Mouse (Mus musculus) liver, adult 2 months (tissue): ENCODE results near the gene Rab26. TPM values are rescaled to one million over a fixed set of nuclear protein-coding genes. Genes with fewer than 3 reads are reported as not detected.

Experiments used
- DNase-seq: peaks from one replicate; pipeline ENCODE4 v3.0.0-alpha.2; 2011; ENCODE audit warnings: low read depth, low spot score; ENCODE audit errors: extremely low read depth
- H3K27ac ChIP-seq: fragments of 200-500 bp; replicated peaks from 2 replicates; pipeline ENCODE4 v1.5.1; 2012; ENCODE audit warnings: low read depth, mild to moderate bottlenecking, control low read depth, inconsistent platforms, low read length; ENCODE audit not compliant: insufficient read depth
- H3K27me3 ChIP-seq: fragments of 200-500 bp; 2 replicates; pipeline ENCODE4 v1.6.1; 2012; ENCODE audit warnings: mild to moderate bottlenecking, moderate library complexity, low read length, inconsistent platforms; ENCODE audit not compliant: control insufficient read depth, insufficient read depth
- H3K36me3 ChIP-seq: fragments of 200-500 bp; 2 replicates; pipeline ENCODE4 v1.6.1; 2012; ENCODE audit warnings: low read length, inconsistent platforms; ENCODE audit not compliant: control insufficient read depth, insufficient read depth
- H3K4me1 ChIP-seq: fragments of 200-500 bp; 2 replicates; pipeline ENCODE4 v1.6.1; 2011; ENCODE audit warnings: low read length; ENCODE audit not compliant: control insufficient read depth, insufficient read depth
- H3K4me3 ChIP-seq: fragments of 200-500 bp; 2 replicates; pipeline ENCODE4 v1.5.1; 2011; ENCODE audit warnings: low read depth, mild to moderate bottlenecking, control low read depth, low read length, moderate library complexity; ENCODE audit not compliant: insufficient read depth
- H3K79me2 ChIP-seq: fragments of 200-500 bp; 2 replicates; pipeline ENCODE4 v1.6.1; 2012; ENCODE audit warnings: inconsistent platforms, mild to moderate bottlenecking, low read length, moderate library complexity; ENCODE audit not compliant: control insufficient read depth, insufficient read depth
- H3K9ac ChIP-seq: fragments of 200-500 bp; 2 replicates; pipeline ENCODE4 v1.6.1; 2012; ENCODE audit warnings: low read depth, mild to moderate bottlenecking, control low read depth, inconsistent platforms, low read length
- CTCF ChIP-seq: fragments of 200-500 bp; IDR thresholded peaks from 2 replicates; pipeline ENCODE4 v1.5.1; 2011; ENCODE audit warnings: low read depth, low read length, control low read depth
- POLR2A ChIP-seq: fragments of 200-500 bp; IDR thresholded peaks from 2 replicates; pipeline ENCODE4 v1.6.1; 2011; ENCODE audit warnings: low read length, control low read depth; ENCODE audit not compliant: insufficient read depth; ENCODE audit errors: extremely low read depth
- WGBS: fragments of 180-500 bp; shearing (Covaris S2); methylation state at CpG from one replicate; pipeline ENCODE4 v1.1.7; 2018; 5-methylcytosine and 5-hydroxymethylcytosine counted together
- polyA plus RNA-seq: library from polyadenylated mRNA; depleted of rRNA; stranded (reverse); fragments of >200 nt; gene quantifications from 2 replicates; pipeline ENCODE4 v1.2.3, GENCODE M21; 2012
- total RNA-seq: library from RNA; depleted of rRNA; stranded (reverse); fragments of >200 nt; gene quantifications from 2 replicates; pipeline ENCODE4 v1.2.3, GENCODE M21; 2014

The Rab26 gene
- total and polyA plus RNA-seq, 2 experiments = 0.37 to 0.40 TPM

DNA sequence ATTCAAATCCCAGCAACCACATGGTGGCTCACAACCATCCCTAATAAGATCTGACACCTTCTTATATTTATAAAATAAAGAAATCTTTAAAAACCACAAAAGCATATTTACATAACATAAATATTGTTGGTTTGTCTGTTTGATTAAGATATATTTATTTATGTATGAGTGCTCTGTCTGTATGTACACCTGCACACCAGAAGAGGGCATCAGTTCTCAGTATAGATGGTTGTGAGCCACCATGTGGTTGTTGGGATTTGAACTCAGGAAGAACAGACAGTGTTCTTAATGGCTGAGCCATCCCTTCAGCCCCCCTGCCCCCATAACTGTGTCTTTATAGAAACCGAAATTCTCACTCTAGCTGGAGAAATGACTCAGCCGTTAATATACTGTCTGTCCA lies 11.2 kb upstream of the Rab26 start:
- Histone ChIP-seq H3K27ac (no peak overlapping the region), H3K4me3 (no peak overlapping the region), H3K79me2 (no peaks in the 10 kb centered on the region), H3K36me3 (no peaks in the 10 kb centered on the region), H3K27me3 (peaks cover 3% of the 10 kb centered on the region; the same call in 1 of the 2 replicates), H3K4me1 (0 out of 2 replicates have a peak, but pooled peaks cover 2% of the 10 kb centered on the region), H3K9ac (no peak overlapping the region)
- WGBS = 83% methylated on average over 2 of the region's 2 CpGs
- TF ChIP-seq POLR2A = no peak
- no peak for TF ChIP-seq CTCF
- DNase-seq = no peak

DNA sequence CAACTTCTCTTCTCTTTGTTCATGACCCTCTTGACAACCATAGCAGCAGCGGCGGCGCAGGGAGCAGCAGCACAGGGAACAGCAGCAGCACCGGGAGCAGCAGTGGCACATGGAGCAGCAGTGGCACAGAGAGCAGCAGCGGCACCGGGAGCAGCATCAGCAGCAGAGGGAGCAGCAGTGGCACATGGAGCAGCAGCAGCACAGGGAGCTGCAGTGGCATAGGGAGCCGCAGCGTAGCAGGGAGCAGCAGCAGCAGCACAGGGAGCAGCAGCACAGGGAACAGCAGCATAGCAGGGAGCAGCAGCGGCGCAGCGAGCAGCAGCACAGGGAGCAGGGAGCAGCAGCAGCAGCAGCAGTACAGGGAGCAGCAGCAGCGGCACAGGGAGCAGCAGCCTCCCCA lies 10.6 kb upstream of the Rab26 start:
- WGBS = 54% methylated on average over 12 of the region's 12 CpGs

DNA sequence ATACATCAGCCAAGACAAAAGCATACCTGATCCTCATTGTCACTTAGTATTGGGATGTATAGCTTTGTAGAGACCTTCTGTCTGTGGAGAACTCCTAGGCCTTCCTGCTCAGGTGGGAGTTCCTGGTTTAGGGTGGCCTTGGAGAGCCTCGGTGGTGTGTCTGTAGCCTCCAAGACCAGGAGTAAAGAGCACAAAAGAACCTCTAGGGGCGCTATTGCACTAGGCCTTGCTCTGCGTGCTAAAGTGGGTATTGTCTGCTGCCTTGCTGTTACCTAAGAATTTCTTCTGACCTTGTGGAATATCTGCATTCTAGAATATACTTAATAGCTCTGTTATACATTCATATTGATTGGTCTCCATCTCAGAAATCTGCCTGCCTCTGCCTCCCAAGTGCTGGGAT lies 6.4 kb upstream of the Rab26 start:
- H3K36me3 ChIP-seq = no peaks in the 10 kb centered on the region
- DNase-seq = peak; percentile 48
- no peak overlapping the region for H3K4me3 ChIP-seq
- H3K27ac ChIP-seq = no peak overlapping the region
- WGBS = 14% methylated on average over 3 of the region's 3 CpGs
- TF ChIP-seq POLR2A = no peak
- TF ChIP-seq CTCF = peak; percentile 78
- no peak overlapping the region for H3K9ac ChIP-seq
- no peaks in the 10 kb centered on the region; the same call in 1 of the 2 replicates for H3K4me1 ChIP-seq
- H3K27me3 ChIP-seq = peaks cover 3% of the 10 kb centered on the region; the same call in 1 of the 2 replicates
- H3K79me2 ChIP-seq = no peaks in the 10 kb centered on the region

More for the DNA sequence above, 10.6 kb upstream of the Rab26 start:
- no peak overlapping the region for H3K4me3 ChIP-seq
- H3K36me3 ChIP-seq = no peaks in the 10 kb centered on the region
- TF ChIP-seq CTCF (no peak), POLR2A (no peak)
- H3K79me2 ChIP-seq = no peaks in the 10 kb centered on the region
- H3K27me3 ChIP-seq = peaks cover 3% of the 10 kb centered on the region; the same call in 1 of the 2 replicates
- DNase-seq = no peak
- no peak overlapping the region for H3K9ac ChIP-seq
- 0 out of 2 replicates have a peak, but pooled peaks cover 2% of the 10 kb centered on the region for H3K4me1 ChIP-seq
- H3K27ac ChIP-seq = no peak overlapping the region

DNA sequence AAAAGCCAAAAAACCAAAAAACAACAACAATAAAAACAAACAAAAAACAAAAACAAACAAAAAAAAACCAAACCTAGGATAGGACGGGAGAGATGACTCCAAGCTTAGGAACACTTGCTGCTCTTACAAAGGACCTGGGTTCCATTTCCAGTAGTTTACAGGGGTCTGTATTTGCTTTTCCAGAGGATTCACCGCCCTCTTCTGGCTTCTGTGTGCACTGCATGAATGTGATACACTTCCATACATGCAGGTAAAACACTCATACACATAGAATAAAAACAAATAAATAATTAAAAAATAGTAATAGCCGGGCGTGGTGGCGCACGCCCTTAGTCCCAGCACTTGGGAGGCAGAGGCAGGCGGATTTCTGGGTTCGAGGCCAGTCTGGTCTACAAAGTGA lies 4.9 kb upstream of the Rab26 start:
- Histone ChIP-seq H3K79me2 (no peaks in the 10 kb centered on the region), H3K4me1 (no peaks in the 10 kb centered on the region; the same call in 1 of the 2 replicates), H3K36me3 (no peaks in the 10 kb centered on the region), H3K4me3 (no peak overlapping the region), H3K27me3 (no peaks in the 10 kb centered on the region), H3K9ac (no peak overlapping the region), H3K27ac (no peak overlapping the region)
- no peak for DNase-seq
- WGBS = 68% methylated on average over 8 of the region's 8 CpGs
- TF ChIP-seq CTCF = peak; percentile 20; the same call in 1 of the 2 replicates
- no peak for TF ChIP-seq POLR2A

DNA sequence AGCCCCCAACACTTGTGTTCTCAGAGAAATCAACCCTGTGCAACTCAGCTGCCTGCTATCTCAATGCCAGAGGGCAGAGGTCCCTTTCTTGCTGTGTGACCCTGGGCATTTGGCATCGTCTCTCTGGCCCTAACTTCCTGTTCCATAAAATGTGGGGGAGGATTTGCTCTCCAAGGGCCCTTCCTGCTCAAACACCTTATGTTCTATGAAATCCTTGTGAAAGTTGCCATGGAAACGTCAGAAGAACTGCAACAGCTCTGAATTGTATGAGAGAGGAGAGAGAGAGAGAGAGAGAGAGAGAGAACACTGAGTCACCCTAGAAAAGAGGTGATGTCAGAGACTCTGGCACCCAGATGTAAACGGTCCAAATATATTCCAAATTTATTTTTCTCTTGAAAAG lies 3.5 kb upstream of the Rab26 start:
- TF ChIP-seq CTCF (no peak), POLR2A (no peak)
- H3K79me2 ChIP-seq = no peaks in the 10 kb centered on the region
- WGBS = 13% methylated on average over 3 of the region's 3 CpGs
- no peaks in the 10 kb centered on the region for H3K27me3 ChIP-seq
- DNase-seq = peak; percentile 61
- H3K36me3 ChIP-seq = no peaks in the 10 kb centered on the region
- H3K4me3 ChIP-seq = no peak overlapping the region
- no peak overlapping the region for H3K27ac ChIP-seq
- H3K9ac ChIP-seq = no peak overlapping the region
- peaks cover 3% of the 10 kb centered on the region for H3K4me1 ChIP-seq

DNA sequence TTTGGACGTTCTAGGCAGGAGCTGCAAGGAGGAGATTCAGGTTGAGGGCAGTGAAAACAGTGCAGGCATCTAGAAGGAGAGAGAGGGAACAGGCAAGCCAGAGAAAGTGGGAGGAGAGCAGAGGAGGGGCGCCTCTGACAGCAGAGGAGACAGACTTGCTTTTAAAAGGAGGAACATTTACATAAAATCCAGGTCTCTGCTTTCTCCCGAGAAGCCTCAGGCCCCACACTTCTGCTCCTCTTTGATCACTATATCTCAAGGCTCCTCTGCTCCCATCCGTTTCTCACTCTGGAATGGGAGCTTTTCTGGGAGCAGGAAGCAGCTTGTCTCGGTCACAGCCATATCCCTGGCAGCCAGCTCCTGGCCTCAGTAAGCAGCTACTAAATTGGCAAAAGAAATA lies 1.3 kb upstream of the Rab26 start:
- H3K36me3 ChIP-seq = no peaks in the 10 kb centered on the region
- no peaks in the 10 kb centered on the region for H3K27me3 ChIP-seq
- H3K4me3 ChIP-seq = no peak overlapping the region
- TF ChIP-seq POLR2A (no peak), CTCF (no peak)
- WGBS = 72% methylated on average over 5 of the region's 5 CpGs
- H3K4me1 ChIP-seq = peaks cover 3% of the 10 kb centered on the region
- no peaks in the 10 kb centered on the region for H3K79me2 ChIP-seq
- H3K27ac ChIP-seq = no peak overlapping the region
- no peak overlapping the region for H3K9ac ChIP-seq
- DNase-seq = no peak
